Mouse (Mus musculus) E14TG2a.4 (cell line): ENCODE results near the gene Tex2.

Experiments
- H3K27me3 ChIP-seq: 2 replicates; pipeline ENCODE4 v1.6.1; 2014; ENCODE audit warnings: low read length, control low read depth; ENCODE audit not compliant: insufficient read depth
- H3K36me3 ChIP-seq: 2 replicates; pipeline ENCODE4 v1.6.1; 2014; ENCODE audit warnings: low read length, control low read depth; ENCODE audit not compliant: insufficient read depth
- H3K4me1 ChIP-seq: replicated peaks from 2 replicates; pipeline ENCODE4 v1.6.1; 2014; ENCODE audit warnings: low read depth, low read length, control low read depth
- H3K4me3 ChIP-seq: replicated peaks from 2 replicates; pipeline ENCODE4 v1.5.1; 2014; ENCODE audit warnings: mild to moderate bottlenecking, low read length
- H3K9me3 ChIP-seq: 2 replicates; pipeline ENCODE4 v1.6.1; 2014; ENCODE audit warnings: low read length, control low read depth
- CTCF ChIP-seq: conservative IDR thresholded peaks from 2 replicates; pipeline ENCODE4 v1.5.1; 2014; ENCODE audit warnings: low read length
- NANOG ChIP-seq: IDR thresholded peaks from 2 replicates; pipeline ENCODE4 v1.6.1; 2014; ENCODE audit warnings: borderline replicate concordance, low read length, mixed read lengths
- POU5F1 ChIP-seq: IDR thresholded peaks from 2 replicates; pipeline ENCODE4 v1.6.1; 2014; ENCODE audit warnings: low read length, borderline replicate concordance

Gene Tex2

DNA sequence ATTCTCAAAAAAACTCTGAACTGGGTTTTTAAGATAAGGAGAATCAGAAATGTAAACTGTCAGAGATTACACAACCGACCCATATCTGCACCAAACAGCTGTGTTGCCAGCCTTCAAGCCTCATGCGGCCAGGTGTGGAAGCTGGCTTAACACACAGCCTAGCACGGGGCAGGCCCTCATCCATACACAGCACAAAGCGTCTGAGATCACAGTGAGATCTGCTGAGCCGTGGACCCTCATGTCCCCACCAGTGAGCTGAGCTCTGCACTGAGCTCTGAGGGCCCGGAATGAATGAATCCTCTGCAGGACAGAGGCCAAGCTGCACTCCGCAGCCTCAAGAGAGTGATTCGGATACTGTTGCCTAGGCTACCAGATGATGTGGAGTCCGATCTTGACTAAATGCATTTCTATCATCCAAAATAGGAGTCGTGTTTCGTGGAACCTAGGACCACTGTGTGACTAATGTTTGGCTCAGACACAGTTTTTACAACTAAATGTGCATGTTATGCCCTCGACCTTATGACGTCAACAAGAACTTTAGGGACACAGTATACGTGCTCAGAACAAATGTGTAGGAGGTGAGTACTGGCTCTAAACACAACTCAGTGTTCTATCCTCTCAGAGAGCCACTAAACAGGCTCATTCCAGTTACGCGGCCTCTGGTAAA lies 98.0 kb downstream of the Tex2 start:
- peaks cover 59% of the 10 kb centered on the region for H3K4me1 ChIP-seq
- H3K27me3 ChIP-seq, result no peaks in the 10 kb centered on the region
- peaks cover 52% of the 10 kb centered on the region for H3K36me3 ChIP-seq
- TF ChIP-seq POU5F1 (no peak), CTCF (no peak), NANOG (no peak)
- H3K4me3 ChIP-seq, result no peak overlapping the region
- no peaks in the 10 kb centered on the region for H3K9me3 ChIP-seq

DNA sequence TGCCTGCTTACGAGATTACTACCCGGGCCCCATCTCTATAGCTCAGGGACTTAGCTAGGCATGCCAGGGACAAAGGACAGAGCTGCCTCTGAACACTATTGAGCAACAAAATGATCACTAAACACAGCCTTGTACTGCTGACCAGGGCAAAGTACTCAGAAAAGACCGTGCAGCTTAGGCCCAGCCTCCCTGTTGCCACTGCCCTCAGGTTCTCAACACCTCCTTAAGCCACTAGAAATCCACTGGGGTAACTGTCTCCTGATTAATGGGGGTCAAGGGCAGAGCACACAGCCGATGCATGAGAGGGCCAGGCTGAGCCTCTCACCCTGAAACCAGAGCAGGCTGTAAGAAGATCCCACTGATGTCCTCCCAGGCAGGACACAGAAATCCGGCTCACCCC lies 98.8 kb downstream of the Tex2 start:
- Histone ChIP-seq H3K9me3 (no peaks in the 10 kb centered on the region), H3K36me3 (peaks cover 48% of the 10 kb centered on the region), H3K27me3 (no peaks in the 10 kb centered on the region), H3K4me1 (peaks cover 52% of the 10 kb centered on the region), H3K4me3 (no peak overlapping the region)
- no peak for TF ChIP-seq POU5F1
- no peak for TF ChIP-seq NANOG
- no peak for TF ChIP-seq CTCF

DNA sequence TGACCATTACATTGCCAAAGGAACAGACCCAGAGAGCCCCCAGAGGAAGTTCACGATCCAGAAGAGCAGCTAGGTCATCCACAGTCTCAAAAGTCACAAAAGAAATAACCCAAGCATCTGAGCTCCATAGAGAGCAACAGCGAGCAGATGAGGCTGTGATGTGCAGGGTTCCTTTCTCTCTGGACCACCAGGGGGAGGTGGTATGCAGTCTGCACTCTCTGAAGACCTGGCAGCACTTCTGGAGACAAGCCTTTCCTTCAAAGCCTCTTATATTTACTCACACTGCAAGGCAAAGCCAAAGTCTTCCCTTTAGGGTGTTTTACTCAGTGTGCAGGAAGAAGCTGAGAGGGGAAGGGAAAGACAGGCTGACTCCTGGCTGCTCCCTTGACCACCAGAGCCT lies 100.1 kb downstream of the Tex2 start:
- peaks cover 8% of the 10 kb centered on the region for H3K9me3 ChIP-seq
- no peak for TF ChIP-seq NANOG
- no peak for TF ChIP-seq POU5F1
- peak; percentile 52 for TF ChIP-seq CTCF
- no peaks in the 10 kb centered on the region for H3K27me3 ChIP-seq
- H3K36me3 ChIP-seq, result peaks cover 53% of the 10 kb centered on the region
- peaks cover 40% of the 10 kb centered on the region for H3K4me1 ChIP-seq
- H3K4me3 ChIP-seq, result no peak overlapping the region

DNA sequence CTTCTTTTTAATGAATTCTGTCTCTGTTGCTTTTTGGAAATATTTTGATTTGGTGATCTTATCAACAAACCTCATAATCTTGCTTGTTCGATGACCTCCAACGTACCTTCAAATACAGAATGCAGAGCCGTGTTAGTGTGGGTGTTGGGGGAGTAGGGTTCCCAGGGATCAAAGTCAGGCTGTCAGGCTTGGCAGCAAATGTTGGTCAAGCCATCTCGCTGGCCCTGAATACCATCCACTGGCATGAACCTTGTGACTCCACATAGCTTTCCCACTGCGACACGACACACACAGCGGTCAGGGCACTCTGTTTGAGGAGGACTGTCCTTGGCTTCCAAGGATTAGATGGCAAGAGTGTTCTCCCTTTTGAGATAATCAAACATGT lies 101.2 kb downstream of the Tex2 start:
- Histone ChIP-seq H3K4me3 (no peak overlapping the region), H3K36me3 (peaks cover 57% of the 10 kb centered on the region), H3K4me1 (peaks cover 34% of the 10 kb centered on the region), H3K9me3 (peaks cover 20% of the 10 kb centered on the region), H3K27me3 (no peaks in the 10 kb centered on the region)
- no peak for TF ChIP-seq POU5F1
- no peak for TF ChIP-seq NANOG
- TF ChIP-seq CTCF, result no peak

DNA sequence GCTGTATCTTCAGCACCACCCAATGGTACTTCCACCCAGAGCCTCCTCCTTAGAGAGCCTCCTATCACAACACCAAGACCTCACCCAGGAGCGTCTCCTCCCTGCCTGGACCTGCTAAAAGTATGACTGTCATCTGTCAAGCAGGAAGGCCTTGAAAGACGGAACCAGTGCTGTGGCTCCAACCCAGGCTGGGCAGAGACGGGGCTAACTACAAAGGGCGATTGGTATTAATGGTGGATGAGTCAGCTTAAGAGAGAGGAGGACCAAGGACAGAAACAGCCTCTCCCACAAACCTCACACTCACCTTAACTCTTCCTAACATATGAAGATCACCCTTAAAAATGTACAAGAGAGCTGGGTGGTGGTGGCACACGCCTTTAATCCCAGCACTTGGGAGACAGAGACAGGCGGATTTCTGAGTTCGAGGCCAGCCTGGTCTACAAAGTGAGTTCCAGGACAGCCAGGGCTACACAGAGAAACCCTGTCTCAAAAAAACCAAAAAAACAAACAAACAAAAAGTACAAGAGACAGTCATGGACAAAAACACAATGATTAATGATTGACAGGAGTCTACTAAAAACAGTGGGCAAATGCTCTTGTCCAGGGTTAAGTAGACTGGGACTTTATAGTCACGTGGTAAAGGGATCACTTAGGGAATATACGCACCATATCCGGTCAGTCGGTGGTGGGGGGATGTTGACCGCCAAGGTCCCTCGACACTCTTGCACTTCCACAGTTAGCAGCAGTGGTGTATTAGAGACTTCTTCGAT lies 101.8 kb downstream of the Tex2 start:
- TF ChIP-seq CTCF (no peak), NANOG (no peak), POU5F1 (no peak)
- H3K9me3 ChIP-seq, result peaks cover 21% of the 10 kb centered on the region

GRCm38 (mm10) chr11:106507638-106508037 lies 105.6 kb downstream of the Tex2 start:
- no peaks in the 10 kb centered on the region for H3K27me3 ChIP-seq
- TF ChIP-seq NANOG (no peak), POU5F1 (no peak), CTCF (no peak)
- H3K9me3 ChIP-seq, result peaks cover 21% of the 10 kb centered on the region
- H3K36me3 ChIP-seq, result peaks cover 54% of the 10 kb centered on the region
- H3K4me3 ChIP-seq, result no peak overlapping the region
- H3K4me1 ChIP-seq, result peaks cover 26% of the 10 kb centered on the region

More for the DNA sequence above, 101.8 kb downstream of the Tex2 start:
- Histone ChIP-seq H3K27me3 (no peaks in the 10 kb centered on the region), H3K36me3 (peaks cover 63% of the 10 kb centered on the region), H3K4me1 (peaks cover 34% of the 10 kb centered on the region), H3K4me3 (no peak overlapping the region)

DNA sequence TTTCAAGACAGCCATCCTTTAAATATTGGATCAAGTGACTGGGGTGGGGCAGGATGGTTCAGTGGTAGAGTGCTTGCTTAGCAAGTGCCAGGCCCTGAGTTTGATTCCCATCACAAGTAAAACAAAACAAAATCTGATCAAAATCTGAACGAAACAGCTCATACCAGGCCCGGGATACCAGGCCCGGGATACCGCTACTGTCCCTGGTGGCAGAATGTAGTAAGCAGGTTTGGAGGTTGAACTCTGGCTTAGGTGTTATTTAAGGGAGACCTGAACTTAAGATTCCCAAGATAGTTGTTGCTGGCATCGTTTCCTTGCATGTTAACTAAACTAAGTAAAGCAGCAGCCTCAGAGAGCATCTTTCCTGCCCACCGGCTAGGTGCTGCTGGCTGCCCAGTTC lies 107.0 kb downstream of the Tex2 start:
- Histone ChIP-seq H3K27me3 (no peaks in the 10 kb centered on the region), H3K4me1 (peaks cover 35% of the 10 kb centered on the region), H3K9me3 (peaks cover 21% of the 10 kb centered on the region), H3K36me3 (peaks cover 44% of the 10 kb centered on the region), H3K4me3 (no peak overlapping the region)
- TF ChIP-seq CTCF (peak; percentile 20; the same call in 1 of the 2 replicates), POU5F1 (no peak), NANOG (no peak)

DNA sequence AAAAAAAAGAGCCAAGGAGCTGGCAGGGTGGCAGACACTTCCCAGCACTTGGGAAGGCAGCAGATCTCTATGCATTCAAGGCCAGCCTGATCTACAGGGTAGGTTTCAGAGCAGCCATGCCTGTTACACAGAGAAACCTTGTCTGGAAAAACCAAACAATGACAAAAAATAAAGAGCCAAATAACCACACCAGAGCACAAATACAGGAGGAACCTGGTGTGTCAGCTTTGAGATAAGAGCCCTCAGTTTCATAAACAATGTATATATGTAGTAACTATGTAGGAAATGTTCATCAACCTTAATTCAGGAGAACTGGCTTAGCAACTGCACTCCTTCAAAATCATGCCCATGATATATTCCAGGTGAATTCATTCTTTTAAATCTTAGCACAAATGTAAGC lies 109.1 kb downstream of the Tex2 start:
- TF ChIP-seq POU5F1, result no peak
- TF ChIP-seq CTCF, result no peak
- no peak for TF ChIP-seq NANOG
- H3K4me1 ChIP-seq, result peaks cover 46% of the 10 kb centered on the region
- H3K27me3 ChIP-seq, result no peaks in the 10 kb centered on the region
- no peak overlapping the region for H3K4me3 ChIP-seq
- peaks cover 21% of the 10 kb centered on the region for H3K9me3 ChIP-seq
- H3K36me3 ChIP-seq, result peaks cover 30% of the 10 kb centered on the region
